Mouse (Mus musculus): ENCODE measurements around the gene Dlgap1. TPM values are rescaled to one million over a fixed set of nuclear protein-coding genes. Genes with fewer than 3 reads are reported as not detected.
"Not testable (repeated sequence)": the region's sequence is repeated elsewhere in the genome, so short reads cannot be mapped to it uniquely, and the experiment has no call there.

The Dlgap1 gene
- total RNA-seq, 2 experiments from 2014 or later, result 196 to 203 TPM

DNA sequence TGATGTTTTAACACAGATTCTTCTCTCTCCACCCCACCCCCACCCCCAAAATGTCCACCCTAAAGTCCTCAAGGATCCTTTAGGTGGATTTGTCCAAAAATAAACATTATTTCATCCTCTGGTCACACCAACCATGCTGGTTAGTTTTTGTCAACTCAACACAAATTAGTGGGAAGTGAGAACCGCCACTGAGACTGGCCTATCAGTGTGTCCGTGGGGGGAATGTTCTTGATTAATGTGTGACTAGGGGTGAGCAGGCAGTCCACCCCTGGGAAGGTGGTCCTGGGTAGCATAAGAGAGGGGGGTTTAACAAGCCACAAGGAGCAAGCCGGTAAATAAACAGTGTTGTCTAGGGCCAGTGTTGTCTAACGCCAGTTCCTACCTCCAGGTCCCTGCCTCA is 862.7 kb downstream of the Dlgap1 start:
- no peak for DNase-seq (ENCODE audit: extremely low spot score in 1 of 2, low spot score in 2 of 2)
- intact Hi-C loops (cut with DNase I), result no loop called here

DNA sequence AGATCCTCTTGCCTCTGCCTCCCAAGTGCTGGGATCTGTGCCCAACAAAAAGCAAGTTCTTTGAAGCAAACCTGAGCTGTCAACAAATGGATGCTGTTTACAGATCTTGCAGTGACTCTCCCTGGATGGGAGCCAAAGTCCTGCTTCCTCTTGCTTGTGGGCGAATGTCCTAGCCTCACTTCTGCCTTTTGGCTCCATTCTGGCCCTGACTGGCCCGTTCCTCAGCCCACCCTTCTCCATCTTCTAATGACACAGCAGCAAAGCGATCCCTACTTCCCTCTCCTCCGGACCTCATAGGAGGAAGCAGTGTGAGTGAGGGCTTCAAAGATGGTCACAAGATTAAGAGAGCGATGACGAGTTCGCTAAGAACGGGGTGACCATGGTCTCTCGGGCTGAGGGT is 863.7 kb downstream of the Dlgap1 start:
- DNase-seq (ENCODE audit: extremely low spot score in 1 of 2, low spot score in 2 of 2), result peak; percentile 67 to 80

GRCm38 (mm10) chr17:70834430-70834965 is 865.6 kb downstream of the Dlgap1 start:
- intact Hi-C loops (cut with DNase I), result no loop called here
- peak in 1 of 2 experiments; percentile 63 for DNase-seq (ENCODE audit: extremely low spot score in 1 of 2, low spot score in 2 of 2)

More for the DNA sequence above, 863.7 kb downstream of the Dlgap1 start:
- intact Hi-C loops (cut with DNase I), result no loop called here

- intact Hi-C loops (cut with DNase I), result no loop called here
- no peak for DNase-seq (ENCODE audit: extremely low spot score in 1 of 2, low spot score in 2 of 2)
Observed at GRCm38 (mm10) chr17:70835071-70835790, 866.4 kb downstream of the Dlgap1 start.

- no peak for DNase-seq (ENCODE audit: extremely low spot score in 1 of 2, low spot score in 2 of 2)
- intact Hi-C loops (cut with DNase I), result no loop called here
Observed at GRCm38 (mm10) chr17:70836820-70837219, 867.9 kb downstream of the Dlgap1 start.

DNA sequence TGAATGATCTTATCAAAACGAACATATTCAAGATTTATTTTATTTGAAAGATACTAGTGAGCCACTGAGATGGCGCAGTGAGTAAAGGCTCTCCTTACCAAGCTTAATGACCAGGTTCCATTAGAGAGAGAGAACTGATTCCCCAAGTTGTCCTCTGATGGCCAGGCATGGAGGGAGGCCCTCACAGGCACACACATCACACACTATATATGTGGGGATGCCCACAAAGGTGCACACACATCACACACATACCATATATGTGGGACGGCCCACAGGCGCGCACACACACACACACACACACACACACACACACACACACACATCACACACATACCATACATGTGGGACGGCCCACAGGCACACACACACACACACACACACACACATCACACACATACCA is 868.6 kb downstream of the Dlgap1 start:
- intact Hi-C loops (cut with DNase I); DNase-seq (ENCODE audit: extremely low spot score in 1 of 2, low spot score in 2 of 2): not testable (repeated sequence)

GRCm38 (mm10) chr17:70838031-70838430 is 869.2 kb downstream of the Dlgap1 start:
- DNase-seq (ENCODE audit: extremely low spot score in 1 of 2, low spot score in 2 of 2), result no peak

DNA sequence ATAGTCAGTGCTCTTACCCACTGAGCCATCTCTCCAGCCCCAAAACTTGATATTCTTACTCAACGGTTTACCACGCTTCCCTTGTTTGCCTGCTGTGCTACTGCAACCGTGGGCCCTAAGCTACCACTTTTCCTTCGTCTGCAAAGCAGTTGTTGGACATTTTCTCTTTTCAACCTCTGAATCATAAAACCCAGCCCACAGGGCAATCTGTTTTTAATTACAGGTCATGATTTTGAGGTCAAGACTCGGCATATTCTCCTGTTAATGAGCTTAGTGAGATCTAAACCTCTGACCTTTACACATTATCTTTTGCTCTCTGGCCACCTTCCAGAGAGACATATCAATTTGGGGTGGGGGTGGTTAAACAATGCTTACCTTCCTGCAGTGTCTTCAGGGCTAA is 869.7 kb downstream of the Dlgap1 start:
- no peak for DNase-seq (ENCODE audit: extremely low spot score in 1 of 2, low spot score in 2 of 2)
- intact Hi-C loops (cut with DNase I), result no loop called here

More at GRCm38 (mm10) chr17:70838031-70838430, 869.2 kb downstream of the Dlgap1 start:
- intact Hi-C loops (cut with DNase I), result no loop called here

DNA sequence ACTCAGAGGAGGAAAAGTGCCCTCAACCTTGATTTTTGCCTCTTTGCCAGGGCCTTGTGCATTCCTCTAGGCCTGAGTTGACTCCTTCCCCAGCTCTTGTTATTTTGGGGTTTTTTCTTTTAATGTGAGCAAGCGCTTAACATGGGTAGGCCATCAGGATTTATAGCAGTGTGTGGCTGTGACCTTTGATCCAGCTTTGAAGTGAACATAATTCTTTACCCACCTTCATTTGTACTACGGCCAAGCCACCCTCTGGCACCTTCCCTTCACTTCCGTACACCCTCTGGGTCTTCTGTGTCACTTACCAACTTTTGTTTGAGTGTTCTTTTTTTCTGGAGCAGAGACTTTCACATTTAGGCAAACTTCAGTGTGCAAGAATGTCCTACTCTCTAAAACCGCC is 874.4 kb downstream of the Dlgap1 start:
- no peak for DNase-seq (ENCODE audit: extremely low spot score in 1 of 2, low spot score in 2 of 2)
- intact Hi-C loops (cut with DNase I), result no loop called here

- intact Hi-C loops (cut with DNase I), result no loop called here
Observed at GRCm38 (mm10) chr17:70844971-70845370, 876.1 kb downstream of the Dlgap1 start.

DNA sequence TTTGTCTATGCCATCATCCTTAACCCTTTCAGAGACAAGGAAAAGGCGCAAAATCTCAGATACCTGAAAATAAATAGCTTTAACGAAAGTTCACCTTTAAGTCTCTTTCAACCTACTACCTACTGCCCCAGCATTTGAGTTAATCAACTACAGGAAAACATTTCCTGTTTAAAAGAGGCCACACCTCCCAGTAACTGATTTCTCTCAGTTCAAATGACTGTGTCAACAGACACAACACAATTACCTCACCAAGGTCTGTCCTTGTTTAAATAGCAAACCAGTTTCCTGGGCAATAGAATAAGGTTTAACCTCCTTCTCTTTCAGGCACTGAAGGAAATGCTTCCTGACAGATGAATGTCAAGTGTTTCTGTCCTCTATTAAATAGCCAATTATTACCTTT is 876.7 kb downstream of the Dlgap1 start:
- no peak for DNase-seq (ENCODE audit: extremely low spot score in 1 of 2, low spot score in 2 of 2)
- intact Hi-C loops (cut with DNase I), result no loop called here

More at GRCm38 (mm10) chr17:70844971-70845370, 876.1 kb downstream of the Dlgap1 start:
- peak in 1 of 2 experiments; percentile 40 for DNase-seq (ENCODE audit: extremely low spot score in 1 of 2, low spot score in 2 of 2)

GRCm38 (mm10) chr17:70846111-70846644 is 877.3 kb downstream of the Dlgap1 start:
- intact Hi-C loops (cut with DNase I), result no loop called here
- no peak for DNase-seq (ENCODE audit: extremely low spot score in 1 of 2, low spot score in 2 of 2)

GRCm38 (mm10) chr17:70847086-70847485 is 878.2 kb downstream of the Dlgap1 start:
- peak in 1 of 2 experiments; percentile 49 for DNase-seq (ENCODE audit: extremely low spot score in 1 of 2, low spot score in 2 of 2)
- intact Hi-C loops (cut with DNase I), result no loop called here

- no peak for DNase-seq (ENCODE audit: extremely low spot score in 1 of 2, low spot score in 2 of 2)
- intact Hi-C loops (cut with DNase I), result no loop called here
Observed at GRCm38 (mm10) chr17:70847751-70848510, 879.1 kb downstream of the Dlgap1 start.

- peak in 1 of 2 experiments; percentile 66 for DNase-seq (ENCODE audit: extremely low spot score in 1 of 2, low spot score in 2 of 2)
- intact Hi-C loops (cut with DNase I), result no loop called here
Observed at GRCm38 (mm10) chr17:70848511-70849398, 879.9 kb downstream of the Dlgap1 start.

GRCm38 (mm10) chr17:70849399-70850232 is 880.7 kb downstream of the Dlgap1 start:
- DNase-seq (ENCODE audit: extremely low spot score in 1 of 2, low spot score in 2 of 2), result peak in 1 of 2 experiments; percentile 90
- intact Hi-C loops (cut with DNase I), result no loop called here

DNA sequence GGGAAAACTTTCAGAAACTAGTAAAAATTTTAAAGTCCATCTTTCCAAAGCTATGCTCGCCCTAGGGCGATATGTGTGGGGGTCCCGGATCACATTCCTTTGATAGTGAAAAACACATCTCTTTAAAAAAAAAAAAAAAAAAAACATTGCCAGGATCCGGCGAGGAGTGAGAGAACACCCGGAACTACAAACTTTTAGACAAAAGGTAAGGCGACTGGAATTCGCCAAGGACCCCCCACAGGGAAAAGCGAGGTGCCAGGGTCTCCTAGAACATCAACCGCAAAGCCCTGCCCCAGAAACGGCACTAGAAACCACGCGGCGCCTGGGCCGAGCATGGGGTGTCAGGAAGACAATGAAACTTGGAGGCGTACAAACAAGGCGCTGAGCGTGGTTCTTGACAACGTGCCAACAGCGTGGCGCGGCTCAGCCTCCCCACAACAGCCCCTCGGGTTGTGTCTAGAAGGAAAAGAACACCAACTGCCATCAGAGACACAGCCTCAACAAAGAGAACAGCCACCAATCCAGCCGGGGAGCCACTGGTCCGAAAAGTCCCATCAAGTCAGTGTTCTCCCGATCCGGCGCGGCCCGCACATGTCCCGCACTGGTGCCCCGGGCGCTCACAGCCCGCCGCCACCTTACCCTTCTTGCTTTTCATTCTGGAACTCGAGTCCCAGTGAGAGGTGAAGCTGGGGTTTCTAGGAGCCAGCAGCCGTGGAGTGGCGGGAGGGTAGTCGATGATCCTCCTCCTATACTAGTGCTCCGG is 881.5 kb downstream of the Dlgap1 start:
- peak in 1 of 2 experiments; percentile 76 for DNase-seq (ENCODE audit: extremely low spot score in 1 of 2, low spot score in 2 of 2)
- intact Hi-C loops (cut with DNase I), result no loop called here

All from left cerebral cortex, postnatal 10 days (tissue).